Mouse (Mus musculus) embryonic stem cell, embryonic (primary cell): Measurements from ENCODE around the gene Tmem100.

ENCODE experiments used
- CTCF ChIA-PET, 4 experiments: fragments of 300-600 bp in 2 of 4; fragments of 350-600 bp in 2 of 4; sonication (Branson Sonifier 250); formaldehyde crosslinking; loops; one replicate each; lab custom pipeline; 2022; ENCODE audit warnings: inconsistent platforms in 2 of 4; lab: Charles Lee
- POLR2A ChIA-PET, 4 experiments: fragments of 300-600 bp in 2 of 4; fragments of 350-600 bp in 2 of 4; sonication (Branson Sonifier 250); formaldehyde crosslinking; loops; one replicate each; lab custom pipeline; 2022; ENCODE audit warnings: antibody characterized with exemption in 4 of 4, inconsistent platforms in 1 of 4; lab: Charles Lee

Tmem100 gene

GRCm38 (mm10) chr11:90029841-90030398 is at the start of gene Tmem100:
TSS of gene Tmem100 (plus strand) at chr11:90030348.
- ChIA-PET POLR2A (no interaction called here), CTCF (no interaction called here)

- ChIA-PET POLR2A (interaction anchor here in 1 of 4 experiments (0.6 to 1.6 kb wide), 2 partner anchors 11 to 399 kb away, joined by 3 to 5 read pairs; no protein-coding TSS in a partner anchor), CTCF (no interaction called here)
Measured at GRCm38 (mm10) chr11:89982918-89983317, 47.2 kb upstream of the Tmem100 start.

GRCm38 (mm10) chr11:89984436-89984835 is 45.7 kb upstream of the Tmem100 start:
- ChIA-PET POLR2A (interaction anchor here in 2 of 4 experiments (0.5 to 0.7 kb wide), 2 partner anchors 13 to 685 kb away, joined by 3 to 5 read pairs; no protein-coding TSS in a partner anchor), CTCF (no interaction called here)

- POLR2A ChIA-PET: interaction anchor here in 2 of 4 experiments (0.7 to 1.3 kb wide), 8 partner anchors 10 to 919 kb away, joined by 3 to 4 read pairs (median 3); partner anchors contain the start of gene Dgke (in 1 of the 2)
- CTCF ChIA-PET: interaction anchor here in 1 of 4 experiments (1.4 kb wide), 1 partner anchor 185 kb away, joined by 3 read pairs; no protein-coding TSS in a partner anchor
Measured at GRCm38 (mm10) chr11:89985200-89986187, 44.7 kb upstream of the Tmem100 start.

GRCm38 (mm10) chr11:89986516-89986915 is 43.6 kb upstream of the Tmem100 start:
- ChIA-PET POLR2A (interaction anchor here (0.5 to 1.3 kb wide), 11 partner anchors 9 to 416 kb away, joined by 3 to 6 read pairs (median 3); partner anchors contain the start of gene Gm45716 (in 1 of the 4)), CTCF (interaction anchor here in 2 of 4 experiments (1.0 to 1.4 kb wide), 2 partner anchors 181 to 184 kb away, joined by 3 read pairs; no protein-coding TSS in a partner anchor)

- ChIA-PET POLR2A (interaction anchor here in 2 of 4 experiments (0.6 to 1.0 kb wide), 2 partner anchors 42 to 745 kb away, joined by 3 read pairs; no protein-coding TSS in a partner anchor), CTCF (interaction anchor here (0.6 to 2.2 kb wide), 14 partner anchors 11 to 1399 kb away, joined by 3 to 17 read pairs (median 4); no protein-coding TSS in a partner anchor)
Measured at GRCm38 (mm10) chr11:89988936-89989589, 41.1 kb upstream of the Tmem100 start.

GRCm38 (mm10) chr11:89991661-89992060 is 38.5 kb upstream of the Tmem100 start:
- POLR2A ChIA-PET: no interaction called here
- CTCF ChIA-PET: interaction anchor here in 1 of 4 experiments (0.5 kb wide), 1 partner anchor 16 kb away, joined by 3 read pairs; no protein-coding TSS in a partner anchor

- ChIA-PET POLR2A (interaction anchor here in 2 of 4 experiments (0.8 to 1.3 kb wide), 2 partner anchors 9 to 12 kb away, joined by 4 to 5 read pairs; no protein-coding TSS in a partner anchor), CTCF (no interaction called here)
Measured at GRCm38 (mm10) chr11:89994706-89995105, 35.4 kb upstream of the Tmem100 start.

GRCm38 (mm10) chr11:89995596-89995995 is 34.6 kb upstream of the Tmem100 start:
- POLR2A ChIA-PET: interaction anchor here in 1 of 4 experiments (0.7 to 1.2 kb wide), 3 partner anchors 10 to 35 kb away, joined by 3 to 4 read pairs (median 3); no protein-coding TSS in a partner anchor
- CTCF ChIA-PET: interaction anchor here in 1 of 4 experiments (0.6 kb wide), 1 partner anchor 88 kb away, joined by 3 read pairs; no protein-coding TSS in a partner anchor

- ChIA-PET POLR2A (interaction anchor here in 1 of 4 experiments (0.7 to 1.2 kb wide), 2 partner anchors 11 to 34 kb away, joined by 3 read pairs; no protein-coding TSS in a partner anchor), CTCF (interaction anchor here in 1 of 4 experiments (0.6 kb wide), 1 partner anchor 87 kb away, joined by 3 read pairs; no protein-coding TSS in a partner anchor)
Measured at GRCm38 (mm10) chr11:89996406-89996805, 33.7 kb upstream of the Tmem100 start.

GRCm38 (mm10) chr11:89996856-89997255 is 33.3 kb upstream of the Tmem100 start:
- CTCF ChIA-PET: interaction anchor here in 1 of 4 experiments (0.5 kb wide), 1 partner anchor 25 kb away, joined by 3 read pairs; no protein-coding TSS in a partner anchor
- POLR2A ChIA-PET: interaction anchor here in 2 of 4 experiments (0.6 to 1.1 kb wide), 4 partner anchors 10 to 1043 kb away, joined by 3 read pairs; no protein-coding TSS in a partner anchor

GRCm38 (mm10) chr11:89998996-89999770 is 31.0 kb upstream of the Tmem100 start:
- POLR2A ChIA-PET: interaction anchor here in 1 of 4 experiments (1.1 kb wide), 1 partner anchor 12 kb away, joined by 3 read pairs; no protein-coding TSS in a partner anchor
- CTCF ChIA-PET: interaction anchor here in 1 of 4 experiments (0.8 kb wide), 1 partner anchor 171 kb away, joined by 3 read pairs; no protein-coding TSS in a partner anchor

- POLR2A ChIA-PET: no interaction called here
- CTCF ChIA-PET: no interaction called here
Measured at GRCm38 (mm10) chr11:90000666-90001065, 29.5 kb upstream of the Tmem100 start.

- POLR2A ChIA-PET: interaction anchor here in 3 of 4 experiments (0.5 to 0.8 kb wide), 4 partner anchors 12 to 901 kb away, joined by 3 read pairs; no protein-coding TSS in a partner anchor
- CTCF ChIA-PET: interaction anchor here in 2 of 4 experiments (0.7 to 1.1 kb wide), 2 partner anchors 18 to 169 kb away, joined by 3 to 6 read pairs; no protein-coding TSS in a partner anchor
Measured at GRCm38 (mm10) chr11:90001396-90002230, 28.5 kb upstream of the Tmem100 start.

GRCm38 (mm10) chr11:90002231-90002986 is 27.7 kb upstream of the Tmem100 start, which contains the start of gene Pctp:
TSS of gene Pctp (minus strand) at chr11:90002894.
- CTCF ChIA-PET: interaction anchor here in 2 of 4 experiments (0.7 to 1.1 kb wide), 3 partner anchors 17 to 168 kb away, joined by 3 to 6 read pairs (median 3); no protein-coding TSS in a partner anchor
- POLR2A ChIA-PET: interaction anchor here in 3 of 4 experiments (0.5 to 1.2 kb wide), 5 partner anchors 11 to 902 kb away, joined by 3 read pairs; no protein-coding TSS in a partner anchor
